Mouse (Mus musculus): Measurements from ENCODE around the gene Cnn1. TPM values are rescaled to one million over a fixed set of nuclear protein-coding genes. Genes with fewer than 3 reads are reported as not detected.
A peak's percentile ranks its signal among the peaks of the same experiment; 100 is the strongest.
"Not testable (repeated sequence)": the region's sequence is repeated elsewhere in the genome, so short reads cannot be mapped to it uniquely, and the experiment has no call there.

Cnn1 gene
- polyA plus RNA-seq, 1 experiment from 2014 or later: 1.6 TPM

DNA sequence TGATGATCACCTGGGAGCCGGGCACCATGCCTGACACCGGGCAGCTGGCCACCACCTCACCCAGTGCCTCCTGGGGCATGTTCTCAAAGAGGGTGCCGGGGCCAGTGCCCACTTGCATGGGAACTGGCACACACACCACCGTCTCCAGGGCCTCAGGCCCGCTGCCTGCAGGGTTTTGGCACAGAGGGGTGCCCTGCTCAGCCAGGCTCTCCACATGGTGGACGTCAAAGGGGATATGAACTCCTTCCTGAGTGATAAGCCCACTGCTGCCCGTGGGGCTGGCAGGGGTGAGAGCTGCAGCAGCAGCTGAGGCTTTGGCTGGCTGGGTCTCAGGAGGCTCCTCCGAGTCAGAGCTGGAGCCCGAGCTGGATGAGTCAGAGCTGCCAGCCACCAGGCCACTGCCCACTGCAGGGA lies 41.0 kb upstream of the Cnn1 start:
- Histone ChIP-seq H3K9me3 (no peaks in the 10 kb centered on the region), H3K27me3 (no peaks in the 10 kb centered on the region), H3K4me2 (no peak overlapping the region), H3K27ac (replicated peaks) (no peak overlapping the region), H3K9ac (no peak overlapping the region), H3K36me3 (peaks cover 39% of the 10 kb centered on the region), H3K4me1 (replicated peaks) (peaks cover 13% of the 10 kb centered on the region), H3K4me3 (no peak overlapping the region)
- WGBS: 81% methylated on average over 9 of the region's 9 CpGs
- 0 out of 2 replicates have a peak, but pooled peaks have one; percentile 4 for ATAC-seq (ENCODE audit: low FRiP score, low read depth)

DNA sequence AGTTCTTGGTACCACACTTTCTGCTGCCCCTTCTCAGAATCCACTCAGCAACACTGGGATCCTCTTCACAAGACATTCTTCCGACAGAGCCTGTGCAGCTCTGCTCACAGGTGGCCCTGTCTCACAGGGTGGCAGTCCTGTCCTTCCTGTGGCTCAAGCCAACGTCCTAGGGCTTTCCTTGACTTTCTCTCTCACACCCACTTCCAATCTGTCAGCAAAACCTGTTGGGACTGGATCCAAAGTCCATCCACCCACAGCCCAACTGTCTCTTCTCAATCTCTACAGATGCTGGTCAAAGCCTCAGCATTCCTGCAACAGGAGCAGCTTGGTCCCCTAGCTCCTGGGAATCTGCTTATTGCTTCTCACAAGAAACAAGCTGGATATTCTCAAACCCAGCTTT lies 37.7 kb upstream of the Cnn1 start:
- WGBS: 79% methylated on average over 2 of the region's 2 CpGs
- no peak for ATAC-seq (ENCODE audit: low FRiP score, low read depth)
- Histone ChIP-seq H3K4me1 (replicated peaks) (no peaks in the 10 kb centered on the region), H3K4me2 (no peak overlapping the region), H3K9me3 (no peaks in the 10 kb centered on the region), H3K27me3 (no peaks in the 10 kb centered on the region), H3K9ac (no peak overlapping the region), H3K36me3 (peaks cover 64% of the 10 kb centered on the region), H3K27ac (replicated peaks) (no peak overlapping the region), H3K4me3 (no peak overlapping the region)

- WGBS: 91% methylated on average over 3 of the region's 3 CpGs
- Histone ChIP-seq H3K27me3 (no peaks in the 10 kb centered on the region), H3K4me3 (no peak overlapping the region), H3K4me1 (replicated peaks) (0 out of 2 replicates have a peak, but pooled peaks cover 4% of the 10 kb centered on the region), H3K4me2 (no peak overlapping the region), H3K9ac (no peak overlapping the region), H3K36me3 (peaks cover 48% of the 10 kb centered on the region), H3K27ac (replicated peaks) (no peak overlapping the region), H3K9me3 (no peaks in the 10 kb centered on the region)
- ATAC-seq (ENCODE audit: low FRiP score, low read depth): no peak
Measured at GRCm38 (mm10) chr9:22064341-22064740, 34.7 kb upstream of the Cnn1 start.

DNA sequence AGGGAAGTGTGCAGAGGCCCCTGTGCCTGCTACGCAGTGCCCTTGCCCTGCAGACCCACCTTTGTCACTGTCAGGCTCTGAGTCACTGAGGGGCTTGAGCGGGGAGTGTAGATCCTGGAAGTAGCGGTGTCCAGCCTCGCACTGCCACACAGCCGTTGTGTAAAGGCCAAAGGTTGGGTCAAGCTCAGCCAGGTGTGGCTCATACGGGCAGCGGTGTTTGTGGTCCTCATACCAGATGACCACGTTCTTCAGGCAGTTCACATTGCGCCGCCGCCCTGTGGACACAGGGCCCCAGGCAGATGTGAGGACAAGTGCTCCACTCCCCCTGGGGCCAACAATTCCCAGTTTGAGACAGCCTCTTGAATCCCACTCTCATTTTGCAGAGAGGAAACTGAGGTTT lies 33.4 kb upstream of the Cnn1 start:
- Histone ChIP-seq H3K4me1 (replicated peaks) (peaks cover 15% of the 10 kb centered on the region), H3K4me3 (no peak overlapping the region), H3K27ac (replicated peaks) (no peak overlapping the region), H3K9ac (no peak overlapping the region), H3K27me3 (no peaks in the 10 kb centered on the region), H3K4me2 (no peak overlapping the region), H3K36me3 (peaks cover 42% of the 10 kb centered on the region), H3K9me3 (no peaks in the 10 kb centered on the region)
- WGBS: 94% methylated on average over 11 of the region's 11 CpGs
- no peak for ATAC-seq (ENCODE audit: low FRiP score, low read depth)

- Histone ChIP-seq H3K4me3 (no peak overlapping the region), H3K36me3 (peaks cover 39% of the 10 kb centered on the region), H3K9me3 (no peaks in the 10 kb centered on the region), H3K4me2 (no peak overlapping the region), H3K9ac (no peak overlapping the region), H3K4me1 (replicated peaks) (peaks cover 15% of the 10 kb centered on the region), H3K27me3 (no peaks in the 10 kb centered on the region), H3K27ac (replicated peaks) (no peak overlapping the region)
- 68% methylated on average over 3 of the region's 3 CpGs for WGBS
- no peak for ATAC-seq (ENCODE audit: low FRiP score, low read depth)
Measured at GRCm38 (mm10) chr9:22066433-22066832, 32.6 kb upstream of the Cnn1 start.

DNA sequence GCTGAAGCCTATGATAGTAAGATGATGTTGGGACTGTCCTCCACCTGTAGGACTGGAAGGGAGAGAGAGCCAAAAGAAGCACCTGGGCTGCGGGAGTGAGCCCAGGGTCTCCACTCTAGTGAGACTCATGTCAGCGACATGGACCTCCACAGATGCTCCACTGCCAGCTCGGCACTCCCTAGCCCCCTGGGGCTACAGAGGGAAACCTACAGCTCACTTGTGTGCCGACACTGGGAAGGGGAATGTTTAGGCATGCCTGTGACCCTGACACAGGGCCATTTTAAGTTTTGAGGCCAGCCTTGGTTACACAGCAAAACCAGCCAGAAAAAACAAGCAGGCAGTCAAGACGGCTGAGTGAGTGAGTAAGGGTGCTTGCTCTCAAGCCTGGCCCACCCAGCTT lies 31.8 kb upstream of the Cnn1 start:
- Histone ChIP-seq H3K4me1 (replicated peaks) (peaks cover 23% of the 10 kb centered on the region), H3K27me3 (no peaks in the 10 kb centered on the region), H3K4me3 (no peak overlapping the region), H3K27ac (replicated peaks) (no peak overlapping the region), H3K9me3 (no peaks in the 10 kb centered on the region), H3K36me3 (peaks cover 34% of the 10 kb centered on the region), H3K4me2 (no peak overlapping the region), H3K9ac (no peak overlapping the region)
- 77% methylated on average over 5 of the region's 5 CpGs for WGBS
- no peak for ATAC-seq (ENCODE audit: low FRiP score, low read depth)

- peak; percentile 28; the same call in 1 of the 2 replicates for ATAC-seq (ENCODE audit: low FRiP score, low read depth)
- Histone ChIP-seq H3K36me3 (peaks cover 14% of the 10 kb centered on the region), H3K4me1 (replicated peaks) (peaks cover 23% of the 10 kb centered on the region), H3K9me3 (no peaks in the 10 kb centered on the region), H3K4me2 (peak overlapping the region; percentile 59), H3K4me3 (peak overlapping the region; percentile 75), H3K27ac (replicated peaks) (peak overlapping the region; percentile 98), H3K9ac (peak overlapping the region; percentile 83), H3K27me3 (no peaks in the 10 kb centered on the region)
- WGBS: 69% methylated on average over 4 of the region's 4 CpGs
Measured at GRCm38 (mm10) chr9:22069881-22070553, 29.0 kb upstream of the Cnn1 start.

DNA sequence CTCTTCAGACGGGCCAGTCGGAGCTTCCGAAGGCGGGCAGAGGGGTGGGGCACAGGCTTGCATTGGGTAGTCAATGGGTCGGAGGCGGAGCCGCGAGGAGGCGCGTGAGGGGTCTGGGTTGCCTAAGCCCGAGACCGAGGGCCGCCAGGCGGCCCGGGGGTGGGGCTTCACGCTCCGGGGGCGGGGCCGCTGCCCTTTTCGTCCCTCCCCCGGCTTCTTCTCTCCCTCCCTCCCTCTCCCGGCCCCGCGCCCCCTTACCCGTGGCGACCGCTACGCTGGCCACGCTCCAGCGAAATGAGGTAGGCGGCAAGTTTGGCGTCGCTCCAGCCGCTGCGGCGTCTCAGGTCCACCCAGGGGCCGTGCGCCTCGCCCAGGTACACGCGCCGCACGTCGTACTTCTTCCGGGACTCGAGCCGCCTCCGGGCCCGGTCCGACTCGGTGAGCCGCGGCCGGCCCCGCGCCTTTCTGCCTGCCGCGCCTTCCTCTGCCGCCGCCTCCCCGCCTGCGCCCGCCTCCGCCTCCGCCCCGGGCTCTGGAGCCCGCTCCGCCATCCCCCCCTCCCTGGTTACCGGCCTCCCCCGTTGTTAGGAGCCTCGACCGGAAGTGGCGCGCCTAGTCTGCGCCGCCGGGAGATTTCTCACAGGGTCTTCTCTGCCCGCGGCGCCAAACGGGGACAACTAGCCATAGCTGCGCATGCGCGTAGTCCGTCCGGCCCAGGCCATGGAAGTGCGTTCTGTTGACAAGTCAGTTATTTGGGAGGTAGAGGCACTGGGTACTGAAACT lies 28.0 kb upstream of the Cnn1 start, which contains the start of the genes Gm49318 and Zfp653:
Gene Gm49318 (minus strand): TSS at position 469 of the 783 bp plus-strand sequence.
Gene Zfp653 (minus strand): TSS at position 586 of the 783 bp plus-strand sequence.
- peaks cover 8% of the 10 kb centered on the region; the same call in 1 of the 2 replicates for H3K36me3 ChIP-seq
- H3K9me3 ChIP-seq: no peaks in the 10 kb centered on the region
- H3K4me2 ChIP-seq: peak within 1 kb of the TSS; percentile 59
- no peaks in the 10 kb centered on the region for H3K27me3 ChIP-seq
- peaks cover 23% of the 10 kb centered on the region for H3K4me1 ChIP-seq (replicated peaks)
- peak within 1 kb of the TSS; percentile 83 for H3K9ac ChIP-seq
- H3K27ac ChIP-seq (replicated peaks): peak within 1 kb of the TSS; percentile 98
- H3K4me3 ChIP-seq: peak within 1 kb of the TSS; percentile 75
- peak; percentile 97 for ATAC-seq (ENCODE audit: low FRiP score, low read depth)
- WGBS: under 1% methylated on average over 65 of the region's 87 CpGs

- no peak overlapping the region for H3K9ac ChIP-seq
- ATAC-seq (ENCODE audit: low FRiP score, low read depth): no peak
- peaks cover 13% of the 10 kb centered on the region; the same call in 1 of the 2 replicates for H3K36me3 ChIP-seq
- no peak overlapping the region for H3K4me3 ChIP-seq
- H3K9me3 ChIP-seq: no peaks in the 10 kb centered on the region
- no peak overlapping the region for H3K4me2 ChIP-seq
- H3K4me1 ChIP-seq (replicated peaks): peaks cover 23% of the 10 kb centered on the region
- no peak overlapping the region for H3K27ac ChIP-seq (replicated peaks)
- 97% methylated on average over 4 of the region's 4 CpGs for WGBS
- H3K27me3 ChIP-seq: no peaks in the 10 kb centered on the region
Measured at GRCm38 (mm10) chr9:22072276-22072675, 26.7 kb upstream of the Cnn1 start.

DNA sequence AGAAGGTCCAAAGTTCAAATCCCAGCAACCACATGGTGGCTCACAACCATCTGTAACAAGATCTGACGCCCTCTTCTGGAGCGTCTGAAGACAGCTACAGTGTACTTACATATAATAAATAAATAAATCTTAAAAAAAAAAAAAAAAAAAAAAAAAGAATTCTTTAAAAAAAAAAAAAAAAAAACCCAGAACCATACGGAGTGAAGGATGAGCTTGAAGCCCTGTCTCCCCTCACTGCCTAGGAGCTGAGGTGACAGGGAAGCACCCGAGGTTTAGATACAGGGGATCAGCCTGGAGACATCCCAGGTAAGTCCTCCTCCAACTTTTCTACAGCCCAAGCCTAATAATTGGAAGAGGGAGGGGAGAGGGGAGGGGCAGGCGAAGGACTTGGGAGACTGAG lies 23.2 kb upstream of the Cnn1 start:
- not testable (repeated sequence) for H3K4me3 ChIP-seq; H3K27ac ChIP-seq (replicated peaks); ATAC-seq (ENCODE audit: low FRiP score, low read depth); H3K4me1 ChIP-seq (replicated peaks); H3K9me3 ChIP-seq; H3K4me2 ChIP-seq; H3K9ac ChIP-seq; H3K27me3 ChIP-seq
- peaks cover 11% of the 10 kb centered on the region; the same call in 1 of the 2 replicates for H3K36me3 ChIP-seq
- 89% methylated on average over 5 of the region's 5 CpGs for WGBS

DNA sequence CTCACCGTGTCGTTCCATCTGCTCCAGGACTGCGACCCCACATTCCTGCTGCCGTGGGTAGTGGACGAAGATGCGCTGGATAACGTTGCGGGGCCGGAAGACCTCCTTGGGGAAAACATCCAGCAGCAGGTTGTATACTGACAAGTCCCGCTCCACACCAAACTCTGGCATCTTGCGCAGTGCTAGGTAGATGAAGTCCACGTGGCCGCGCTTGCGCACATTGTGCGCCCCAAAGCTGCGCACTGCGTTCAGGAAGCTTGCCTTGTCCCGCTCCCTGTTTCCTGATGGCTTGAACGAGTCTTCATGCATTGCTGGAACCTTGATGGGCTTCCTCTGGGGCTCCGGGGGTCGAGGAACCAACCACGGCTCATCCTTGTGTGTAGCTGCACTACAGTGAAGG lies 22.8 kb upstream of the Cnn1 start:
- Histone ChIP-seq H3K36me3 (peaks cover 11% of the 10 kb centered on the region; the same call in 1 of the 2 replicates), H3K9ac (no peak overlapping the region), H3K4me1 (replicated peaks) (peaks cover 8% of the 10 kb centered on the region; the same call in 1 of the 2 replicates), H3K4me2 (no peak overlapping the region), H3K27ac (replicated peaks) (no peak overlapping the region), H3K27me3 (no peaks in the 10 kb centered on the region), H3K9me3 (no peaks in the 10 kb centered on the region), H3K4me3 (no peak overlapping the region)
- ATAC-seq (ENCODE audit: low FRiP score, low read depth): no peak
- WGBS: 95% methylated on average over 23 of the region's 23 CpGs

DNA sequence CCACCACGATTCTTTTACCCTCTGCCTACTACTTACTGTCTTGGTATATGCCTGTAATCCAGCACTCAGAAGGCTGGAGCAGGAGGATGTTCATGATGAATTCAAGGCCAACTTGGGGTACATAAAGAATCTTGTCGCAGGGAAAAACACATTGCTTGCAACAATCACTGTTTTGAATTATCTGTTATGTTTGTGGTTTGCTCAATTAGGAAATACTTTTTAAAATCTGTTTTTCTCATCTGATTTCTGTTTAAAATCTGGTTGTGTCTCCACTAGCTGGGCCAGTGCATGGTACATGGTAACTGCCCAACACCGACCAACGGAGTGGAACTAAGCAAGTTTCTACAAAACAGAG lies 14.4 kb upstream of the Cnn1 start:
- H3K9me3 ChIP-seq: no peaks in the 10 kb centered on the region
- no peak for ATAC-seq (ENCODE audit: low FRiP score, low read depth)
- peak overlapping the region; percentile 63 for H3K9ac ChIP-seq
- H3K36me3 ChIP-seq: no peaks in the 10 kb centered on the region
- H3K27me3 ChIP-seq: no peaks in the 10 kb centered on the region
- peak overlapping the region; percentile 67 for H3K4me2 ChIP-seq
- H3K4me1 ChIP-seq (replicated peaks): peaks cover 14% of the 10 kb centered on the region
- peak overlapping the region; percentile 79 for H3K4me3 ChIP-seq
- WGBS: 35% methylated on average over 4 of the region's 4 CpGs
- peak overlapping the region; percentile 83 for H3K27ac ChIP-seq (replicated peaks)
